Mouse (Mus musculus) heart, postnatal 0 days (tissue): ENCODE measurements at regions not wholly inside any gene's neighbourhood (a gene's known extent, or its start where the extent isn't known, plus 50 kb on each side); places are given as distances from the start of the nearest gene placed in this dataset.

Source experiments
- CTCF ChIP-seq: IDR thresholded peaks from 2 replicates; pipeline ENCODE4 v1.5.1; 2016; ENCODE audit warnings: antibody characterized with exemption, control low read depth, low read depth
- EP300 ChIP-seq: IDR thresholded peaks from 2 replicates; pipeline ENCODE4 v1.6.1; 2016; ENCODE audit warnings: antibody characterized with exemption, low read depth

- TF ChIP-seq EP300: no peak
- TF ChIP-seq CTCF: no peak
Observed at GRCm38 (mm10) chr11:84692638-84693037, 126.7 kb downstream of the Mrm1 start.
